Mouse (Mus musculus) liver, embryonic 14.5 days (tissue): ENCODE data around the gene Ltb4r2.
A peak's percentile ranks its signal among the peaks of the same experiment; 100 is the strongest.

ENCODE experiments used
- CTCF ChIP-seq: IDR thresholded peaks from 2 replicates; pipeline ENCODE4 v1.5.1; 2016; ENCODE audit warnings: antibody characterized with exemption, low read depth, control low read depth
- EP300 ChIP-seq: IDR thresholded peaks from 2 replicates; pipeline ENCODE4 v1.6.1; 2016; ENCODE audit warnings: antibody characterized with exemption, low read depth

- peak; percentile 36 for TF ChIP-seq CTCF
- TF ChIP-seq EP300, result no peak
Measured at GRCm38 (mm10) chr14:55788256-55789050, 27.2 kb downstream of the Ltb4r2 start, which contains the start of gene Ripk3.
